Mouse (Mus musculus): ENCODE data around the gene Prss16.
A peak's percentile ranks its signal among the peaks of the same experiment; 100 is the strongest.

DNA sequence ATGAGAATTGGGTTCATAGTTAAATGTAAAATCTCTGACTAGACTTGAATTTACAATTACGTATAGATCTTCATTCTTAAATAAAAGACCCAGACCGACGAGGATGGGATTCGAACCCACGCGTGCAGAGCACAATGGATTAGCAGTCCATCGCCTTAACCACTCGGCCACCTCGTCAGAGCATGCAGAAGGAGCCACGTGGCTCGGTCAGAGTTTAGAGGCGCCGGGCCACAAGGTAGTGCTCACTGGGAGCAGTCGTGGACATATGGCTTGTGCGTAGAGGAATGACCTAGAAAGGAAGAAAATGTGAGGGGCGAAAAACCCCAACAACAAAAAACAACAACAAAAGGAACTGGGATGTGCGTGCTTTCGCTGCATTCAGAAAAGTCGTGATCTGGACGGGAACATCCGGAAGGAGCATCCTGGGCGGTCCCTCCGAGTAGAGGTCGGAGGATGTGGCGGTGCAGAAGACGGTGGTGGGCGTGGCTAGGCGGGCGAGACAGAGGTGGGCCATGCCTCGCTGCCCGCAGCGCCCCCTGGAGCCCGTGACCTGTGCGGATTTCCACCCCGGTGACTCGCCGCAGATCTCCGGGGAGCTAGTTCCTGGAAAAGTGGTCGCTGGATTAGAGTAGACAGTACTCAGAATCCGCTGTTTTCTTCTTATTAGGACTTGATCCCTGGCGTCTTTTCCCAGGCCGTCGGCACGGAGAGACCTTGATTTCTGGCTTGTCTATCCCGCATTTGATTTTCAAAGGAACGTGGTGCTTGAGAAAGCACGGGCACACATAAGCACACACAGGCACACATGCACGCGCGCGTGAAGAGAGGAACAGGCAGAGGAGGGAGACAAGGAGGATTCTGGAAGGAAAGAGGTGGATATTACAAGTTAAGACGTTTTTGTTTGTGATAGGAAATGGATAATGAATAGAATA lies 41.3 kb upstream of the Prss16 start:
- TF ChIP-seq POLR2A (IDR thresholded peaks at IDR 0.05; ENCODE audit: control insufficient read depth, low read depth, low read length) (no peak), CTCF (IDR thresholded peaks at IDR 0.05; ENCODE audit: control insufficient read depth, insufficient read depth, insufficient replicate concordance, low read depth, low read length) (peak; percentile 53; the same call in 1 of the 2 replicates)
